Mouse (Mus musculus): ENCODE results near the gene Cyp2a5. TPM values are rescaled to one million over a fixed set of nuclear protein-coding genes. Genes with fewer than 3 reads are reported as not detected.
"Not testable (repeated sequence)": the region's sequence is repeated elsewhere in the genome, so short reads cannot be mapped to it uniquely, and the experiment has no call there.

Gene Cyp2a5
- polyA plus RNA-seq, 1 experiment from 2014 or later, result not detected

DNA sequence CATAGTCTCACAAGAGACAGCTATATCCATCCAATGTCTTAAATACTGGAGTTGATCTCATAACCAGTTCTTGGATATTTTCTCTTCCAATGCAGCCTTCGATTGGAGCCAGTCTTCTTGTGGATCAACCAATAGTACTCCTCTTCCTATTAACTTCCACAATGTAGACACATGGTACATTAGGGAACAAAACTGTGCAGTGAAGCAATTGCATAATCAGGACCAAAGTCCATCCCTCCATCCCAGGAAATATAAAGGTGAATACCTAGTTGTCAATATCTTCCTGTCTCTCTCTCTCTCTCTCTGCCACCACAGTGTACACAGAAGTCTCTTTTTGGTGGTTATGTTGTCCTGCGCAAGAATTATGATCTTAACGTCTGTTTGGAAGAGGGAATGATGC lies 45.5 kb downstream of the Cyp2a5 start:
- H3K9ac ChIP-seq; H3K9me3 ChIP-seq (ENCODE audit: low read depth, low read length); ATAC-seq (ENCODE audit: insufficient read depth); H3K27ac ChIP-seq (ENCODE audit: low read depth); H3K4me1 ChIP-seq (ENCODE audit: insufficient read depth); DNase-seq; H3K4me2 ChIP-seq; H3K36me3 ChIP-seq (ENCODE audit: insufficient read depth); H3K4me3 ChIP-seq (ENCODE audit: low read depth, low read length); H3K27me3 ChIP-seq (ENCODE audit: insufficient read depth, low read length): not testable (repeated sequence)
- WGBS, result no CpG with 5 or more reads among the region's 3 CpGs

Other genes starting within 250 kb of the Cyp2a5 start
- not detected in 2 replicates for gene Vmn1r185, start 216.8 kb upstream of the Cyp2a5 start, polyA plus RNA-seq (2014; fragmentation: Nextera tagmentation; extraction: Ambion mirVana)
- not detected in 2 replicates for gene Cyp2b23, start 148.9 kb upstream of the Cyp2a5 start, polyA plus RNA-seq (2014; fragmentation: Nextera tagmentation; extraction: Ambion mirVana)
- 0.08 TPM in 1 of 2 replicates, not detected in the other for gene Cyp2b19, start 78.2 kb upstream of the Cyp2a5 start, polyA plus RNA-seq (2014; fragmentation: Nextera tagmentation; extraction: Ambion mirVana)
- not detected in 2 replicates for gene Cyp2g1, start 26.4 kb upstream of the Cyp2a5 start, polyA plus RNA-seq (2014; fragmentation: Nextera tagmentation; extraction: Ambion mirVana)
- not detected in 2 replicates for gene Cyp2a22, start 104.1 kb downstream of the Cyp2a5 start, polyA plus RNA-seq (2014; fragmentation: Nextera tagmentation; extraction: Ambion mirVana)
- not detected in 2 replicates for gene Cyp2a12, start 193.8 kb downstream of the Cyp2a5 start, polyA plus RNA-seq (2014; fragmentation: Nextera tagmentation; extraction: Ambion mirVana)

Measured in lung, embryonic 14.5 days (tissue).